Mouse (Mus musculus): ENCODE measurements at regions not wholly inside any gene's neighbourhood (a gene's known extent, or its start where the extent isn't known, plus 50 kb on each side); places are given as distances from the start of the nearest gene placed in this dataset.

- DNase-seq = no peak
Measured at GRCm38 (mm10) chr10:98786089-98786488, 128.1 kb upstream of the Atp2b1 start.

- DNase-seq = no peak
Measured at GRCm38 (mm10) chr10:98789763-98790162, 124.4 kb upstream of the Atp2b1 start.

GRCm38 (mm10) chr10:98790456-98790855, 123.8 kb upstream of the Atp2b1 start:
- no peak for DNase-seq

- no peak for DNase-seq
Measured at GRCm38 (mm10) chr10:98792019-98792741, 122.0 kb upstream of the Atp2b1 start.

GRCm38 (mm10) chr10:98793926-98794536, 120.2 kb upstream of the Atp2b1 start:
- DNase-seq = no peak

GRCm38 (mm10) chr10:98796016-98796415, 118.2 kb upstream of the Atp2b1 start:
- DNase-seq = no peak

- no peak for DNase-seq
Measured at GRCm38 (mm10) chr10:98798634-98799415, 115.4 kb upstream of the Atp2b1 start.

GRCm38 (mm10) chr10:98799830-98800229, 114.4 kb upstream of the Atp2b1 start:
- no peak for DNase-seq

GRCm38 (mm10) chr10:98800949-98801348, 113.3 kb upstream of the Atp2b1 start:
- no peak for DNase-seq

GRCm38 (mm10) chr10:98805013-98805412, 109.2 kb upstream of the Atp2b1 start:
- DNase-seq = no peak

- DNase-seq = no peak
Measured at GRCm38 (mm10) chr10:98806798-98807535, 107.2 kb upstream of the Atp2b1 start.

- DNase-seq = no peak
Measured at GRCm38 (mm10) chr10:98808644-98809043, 105.6 kb upstream of the Atp2b1 start.

GRCm38 (mm10) chr10:98829051-98829450, 85.2 kb upstream of the Atp2b1 start:
- no peak for DNase-seq

- no peak for DNase-seq
Measured at GRCm38 (mm10) chr10:98831488-98831887, 82.7 kb upstream of the Atp2b1 start.

GRCm38 (mm10) chr10:98837289-98838181, 76.7 kb upstream of the Atp2b1 start:
- no peak for DNase-seq

- no peak for DNase-seq
Measured at GRCm38 (mm10) chr10:98838926-98839679, 75.1 kb upstream of the Atp2b1 start.

GRCm38 (mm10) chr10:98839963-98840362, 74.2 kb upstream of the Atp2b1 start:
- no peak for DNase-seq

- no peak for DNase-seq
Measured at GRCm38 (mm10) chr10:98840411-98840810, 73.8 kb upstream of the Atp2b1 start.

GRCm38 (mm10) chr10:98840957-98841831, 73.0 kb upstream of the Atp2b1 start:
- no peak for DNase-seq

- DNase-seq = no peak
Measured at GRCm38 (mm10) chr10:98841860-98842259, 72.3 kb upstream of the Atp2b1 start.

All from adrenal gland, postnatal 10 days (tissue).